ENCODE assay signal across 8 mouse cellular contexts in the genomic region with DNA sequence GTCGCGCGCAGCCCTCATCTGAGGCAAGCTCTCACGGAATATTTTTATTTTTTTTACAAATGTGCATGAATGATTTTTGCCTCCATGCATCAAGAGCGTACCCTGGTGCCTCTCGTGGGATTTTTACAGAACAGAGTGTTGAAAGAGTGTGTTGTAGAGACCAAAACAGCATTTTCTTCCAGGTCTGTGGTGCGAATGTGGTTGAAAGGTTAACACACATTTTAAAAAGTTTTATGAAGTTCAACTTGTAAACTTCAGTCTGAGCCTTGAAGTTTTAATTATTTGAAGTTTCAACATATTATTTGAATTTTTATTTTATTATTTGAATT. TPM values are rescaled to one million over a fixed set of nuclear protein-coding genes. Genes with fewer than 3 reads are reported as not detected.
DNase-seq lines count a peak whose midpoint lies in the region; ATAC-seq and TF ChIP-seq lines count a peak whose summit lies in the region.

No protein-coding gene starts in this region.

- peaks cover 11% of the 10 kb centered on the region; the same call in 1 of the 2 replicates for H3K36me3 ChIP-seq in heart, embryonic 11.5 days (ENCODE audit: control insufficient read depth, insufficient read depth, low read length)
- H3K36me3 ChIP-seq in ES-Bruce4 (ENCODE audit: control insufficient read depth, insufficient read depth, low read length, poor library complexity, severe bottlenecking) (peaks cover 20% of the 10 kb centered on the region), macrophage (ENCODE audit: inconsistent target) (peaks cover 24% of the 10 kb centered on the region)
- H3K36me3 ChIP-seq in forebrain, postnatal 0 days (ENCODE audit: insufficient read depth), result peaks cover 27% of the 10 kb centered on the region

- peak overlapping the region; percentile 97 for H3K4me3 ChIP-seq in heart, embryonic 11.5 days (ENCODE audit: low read depth, low read length)
- H3K4me3 ChIP-seq in ES-Bruce4 (ENCODE audit: low read depth, low read length) (peak overlapping the region; percentile 54), macrophage (ENCODE audit: inconsistent target) (peak overlapping the region; percentile 94)
- peak overlapping the region; percentile 78 for H3K4me3 ChIP-seq in forebrain, postnatal 0 days (ENCODE audit: low read depth, low read length)

- no peak for TF ChIP-seq POLR2A in ES-Bruce4 (IDR thresholded peaks at IDR 0.05; ENCODE audit: insufficient read depth, low read length)

- peak overlapping the region; percentile 69 for H3K4me2 ChIP-seq in heart, embryonic 11.5 days
- peak overlapping the region; percentile 95 for H3K4me2 ChIP-seq in forebrain, postnatal 0 days (ENCODE audit: low read depth)

- peak overlapping the region; percentile 76 for H3K27ac ChIP-seq in heart, embryonic 11.5 days (ENCODE audit: low read depth, low read length)
- H3K27ac ChIP-seq in ES-Bruce4 (ENCODE audit: insufficient read depth, low read length), result no peak overlapping the region
- peak overlapping the region; percentile 47; the same call in 1 of the 2 replicates for H3K27ac ChIP-seq in forebrain, postnatal 0 days (ENCODE audit: low read depth, low read length)
- no peak overlapping the region for H3K27ac ChIP-seq in macrophage

- DNase-seq in heart, adult 18-20 months, result no peak
- DNase-seq in forebrain, postnatal 0 days, result no peak
- DNase-seq in T-cell, adult 2 months (ENCODE audit: low spot score), result no peak
- DNase-seq in thymus, postnatal 14 days, result no peak
- no peak for DNase-seq in kidney, adult 9 months

- TF ChIP-seq CTCF in ES-Bruce4 (IDR thresholded peaks at IDR 0.05; ENCODE audit: low read depth, low read length), result no peak
- no peak for TF ChIP-seq CTCF in forebrain, postnatal 0 days (IDR thresholded peaks at IDR 0.05; ENCODE audit: low read depth)

- no peak; the same call in 1 of the 2 replicates for ATAC-seq in heart, embryonic 11.5 days (replicated peaks; ENCODE audit: insufficient number of reproducible peaks, low FRiP score, low TSS enrichment)
- ATAC-seq in forebrain, postnatal 0 days, result peak; percentile 66

- H3K9ac ChIP-seq in heart, embryonic 11.5 days (ENCODE audit: low read depth, low read length), result peak overlapping the region; percentile 67
- H3K9ac ChIP-seq in ES-Bruce4 (ENCODE audit: low read depth, poor library complexity, severe bottlenecking), result peak overlapping the region; percentile 69; the same call in 1 of the 2 replicates
- H3K9ac ChIP-seq in forebrain, postnatal 0 days, result peak overlapping the region; percentile 70

- H3K9me3 ChIP-seq in heart, embryonic 11.5 days (replicated peaks; ENCODE audit: control insufficient read depth, low read length), result no peaks in the 10 kb centered on the region
- H3K9me3 ChIP-seq in ES-Bruce4 (replicated peaks; ENCODE audit: control insufficient read depth, insufficient read depth, low read length, poor library complexity, severe bottlenecking), result no peaks in the 10 kb centered on the region
- no peaks in the 10 kb centered on the region for H3K9me3 ChIP-seq in forebrain, postnatal 0 days (ENCODE audit: low read length)

- H3K27me3 ChIP-seq in heart, embryonic 11.5 days (ENCODE audit: control insufficient read depth, insufficient read depth, low read length), result no peaks in the 10 kb centered on the region
- no peaks in the 10 kb centered on the region for H3K27me3 ChIP-seq in ES-Bruce4 (ENCODE audit: control insufficient read depth, insufficient read depth, low read length, poor library complexity, severe bottlenecking)
- no peaks in the 10 kb centered on the region for H3K27me3 ChIP-seq in forebrain, postnatal 0 days (ENCODE audit: insufficient read depth, low read length)

- no peak for TF ChIP-seq EP300 in ES-Bruce4 (IDR thresholded peaks at IDR 0.05; ENCODE audit: insufficient read depth, low read depth, low read length)

- H3K79me2 ChIP-seq in macrophage (ENCODE audit: inconsistent target), result peaks cover 22% of the 10 kb centered on the region

- WGBS in heart, embryonic 11.5 days (ENCODE audit: insufficient replicate concordance), result under 1% methylated on average over 7 of the region's 7 CpGs
- under 1% methylated on average over 7 of the region's 7 CpGs for WGBS in forebrain, postnatal 0 days
- WGBS in macrophage (ENCODE audit: missing documents), result 0% methylated on average over 7 of the region's 7 CpGs

- H3K4me1 ChIP-seq in heart, embryonic 11.5 days (ENCODE audit: control insufficient read depth, insufficient read depth, low read length), result peaks cover 6% of the 10 kb centered on the region
- no peaks in the 10 kb centered on the region for H3K4me1 ChIP-seq in ES-Bruce4 (ENCODE audit: control insufficient read depth, insufficient read depth, low read length)
- 0 out of 2 replicates have a peak, but pooled peaks cover 6% of the 10 kb centered on the region for H3K4me1 ChIP-seq in forebrain, postnatal 0 days (ENCODE audit: insufficient read depth)

RNA-seq across cellular contexts. Expression of gene Abt1, which starts 0.3 kb away (rescaled TPM):
- polyA plus RNA-seq in heart, embryonic 11.5 days (2014; fragmentation: Nextera tagmentation; extraction: Ambion mirVana), result 8.9 and 9.8 TPM in 2 replicates
- total RNA-seq in heart, adult 18-20 months (2021), result 1 to 10 TPM; 4.6 to 4.7 TPM
- polyA plus RNA-seq in ES-Bruce4 (2011; ENCODE audit: insufficient read depth, insufficient read length, low read depth, missing spikeins) (10.0 and 10.3 TPM in 2 replicates), macrophage (2018) (3.5 to 4.4 TPM (median 3.7 TPM) in 3 replicates)
- total RNA-seq in forebrain, postnatal 0 days (2014; rRNA removed), result 6.5 and 8.2 TPM in 2 replicates
- 7.7 and 8.2 TPM in 2 replicates for polyA plus RNA-seq in forebrain, postnatal 0 days (2015; fragmentation: Nextera tagmentation; extraction: Ambion mirVana)
- total RNA-seq in macrophage (2018; cell fraction: chromatin; rRNA removed), result 1 to 10 TPM in 20 of 26 experiments, under 1 TPM in 6; 0.46 to 3.6 (median 1.9) TPM
- 1 to 10 TPM; 1.9 to 4.1 (median 3.4) TPM for total RNA-seq in macrophage (2018; cell fraction: cytosol; rRNA removed)
- 1 to 10 TPM in 24 of 26 experiments, under 1 TPM in 2; 0.59 to 4.0 (median 2.2) TPM for total RNA-seq in macrophage (2018; cell fraction: nucleus; rRNA removed)

RNA-seq across cellular contexts. Expression of gene Btn1a1, which starts 41.7 kb away (rescaled TPM):
- 0.97 and 1.7 TPM in 2 replicates for polyA plus RNA-seq in heart, embryonic 11.5 days (2014; fragmentation: Nextera tagmentation; extraction: Ambion mirVana)
- total RNA-seq in heart, adult 18-20 months (2021), result not detected
- polyA plus RNA-seq in ES-Bruce4 (2011; ENCODE audit: insufficient read depth, insufficient read length, low read depth, missing spikeins) (0.40 and 0.46 TPM in 2 replicates), macrophage (2018) (not detected in 3 replicates)
- 0.08 and 0.33 TPM in 2 replicates for total RNA-seq in forebrain, postnatal 0 days (2014; rRNA removed)
- 0.12 TPM in 1 of 2 replicates, not detected in the other for polyA plus RNA-seq in forebrain, postnatal 0 days (2015; fragmentation: Nextera tagmentation; extraction: Ambion mirVana)
- total RNA-seq in macrophage (2018; cell fraction: chromatin; rRNA removed), result not detected
- not detected for total RNA-seq in macrophage (2018; cell fraction: cytosol; rRNA removed)
- not detected for total RNA-seq in macrophage (2018; cell fraction: nucleus; rRNA removed)

RNA-seq across cellular contexts. Expression of gene Zfp322a, which starts 55.0 kb away (rescaled TPM):
- 43.4 and 43.7 TPM in 2 replicates for polyA plus RNA-seq in heart, embryonic 11.5 days (2014; fragmentation: Nextera tagmentation; extraction: Ambion mirVana)
- 10 to 100 TPM; 16.7 to 17.3 TPM for total RNA-seq in heart, adult 18-20 months (2021)
- polyA plus RNA-seq in ES-Bruce4 (2011; ENCODE audit: insufficient read depth, insufficient read length, low read depth, missing spikeins), result 47.3 and 52.8 TPM in 2 replicates
- total RNA-seq in forebrain, postnatal 0 days (2014; rRNA removed), result 32.9 and 35.5 TPM in 2 replicates
- polyA plus RNA-seq in forebrain, postnatal 0 days (2015; fragmentation: Nextera tagmentation; extraction: Ambion mirVana), result 23.1 and 33.6 TPM in 2 replicates
- total RNA-seq in macrophage (2018; cell fraction: chromatin; rRNA removed), result 10 to 100 TPM; 13.6 to 77.7 (median 34.2) TPM
- total RNA-seq in macrophage (2018; cell fraction: cytosol; rRNA removed), result 10 to 100 TPM in 17 of 26 experiments, 1 to 10 TPM in 9; 5.5 to 19.9 (median 12.2) TPM
- total RNA-seq in macrophage (2018; cell fraction: nucleus; rRNA removed), result 10 to 100 TPM in 22 of 26 experiments, 1 to 10 TPM in 4; 8.0 to 68.0 (median 19.4) TPM
- 12.3 to 19.9 TPM (median 12.8 TPM) in 3 replicates for polyA plus RNA-seq in macrophage (2018)

Comparison
In these comparisons a context has a peak if more than half of its experiments do, and no peak if none do; other contexts are left out.
1. H3K27ac ChIP-seq: peak in heart, embryonic 11.5 days (single experiment) and forebrain, postnatal 0 days (single experiment); none in ES-Bruce4 (single experiment) and macrophage (single experiment).
2. Peak in every context shown above with its lines, with median percentiles within 50 percentile points of each other: H3K4me3 ChIP-seq and H3K9ac ChIP-seq.